Mouse (Mus musculus): ENCODE measurements around the gene Crlf1. TPM values are rescaled to one million over a fixed set of nuclear protein-coding genes. Genes with fewer than 3 reads are reported as not detected.
"Not testable (repeated sequence)": the region's sequence is repeated elsewhere in the genome, so short reads cannot be mapped to it uniquely, and the experiment has no call there.

Gene Crlf1
- polyA plus RNA-seq, 1 experiment from 2014 or later = 2.1 TPM

DNA sequence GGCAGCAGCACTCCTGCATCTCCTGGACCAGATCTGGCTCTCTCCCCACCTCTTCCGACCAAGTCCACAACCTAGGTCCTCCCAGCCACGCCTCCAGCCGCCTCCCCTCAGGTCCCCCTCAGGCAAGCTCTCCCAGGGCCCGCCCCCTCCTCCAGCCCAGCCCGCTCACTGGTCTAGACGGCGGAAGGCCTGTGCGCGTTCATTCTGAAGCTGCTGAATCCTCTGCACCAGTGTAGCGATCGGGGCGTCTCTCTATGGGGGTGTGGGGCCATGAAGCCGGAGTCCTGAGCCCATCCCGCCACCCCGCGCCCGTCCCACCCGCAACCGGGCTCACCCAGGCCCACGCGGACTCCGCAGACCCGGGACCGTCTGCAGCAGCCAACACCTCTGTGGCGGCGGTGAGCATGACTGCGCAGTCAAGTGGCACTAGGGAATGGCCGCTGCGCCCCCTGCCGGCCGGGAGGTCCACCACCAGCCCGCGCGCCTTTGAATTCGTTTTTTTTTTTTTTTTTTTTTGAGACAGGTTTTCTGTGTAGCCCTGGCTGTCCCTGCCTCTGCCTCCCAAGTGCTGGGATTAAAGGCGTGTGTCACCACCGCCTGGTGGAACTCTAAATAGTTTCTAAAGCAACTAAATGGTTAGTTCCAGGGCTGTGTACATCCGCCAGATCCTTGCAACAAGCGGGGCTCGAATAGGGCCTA, 13.5 kb downstream of the Crlf1 start, which contains the start of gene Rex1bd:
Gene Rex1bd, minus strand, starts transcription at position 425 of the 699 bp plus-strand sequence.
- ATAC-seq (ENCODE audit: low FRiP score, low TSS enrichment) (peak; percentile 85), DNase-seq (peak; percentile 96)
- H3K27me3 ChIP-seq (ENCODE audit: control insufficient read depth, insufficient read depth, low read length) = peaks cover 28% of the 10 kb centered on the region
- H3K4me3 ChIP-seq (replicated peaks; ENCODE audit: low read depth, low read length) = peak within 1 kb of the TSS; percentile 68
- peak within 1 kb of the TSS; percentile 90 for H3K27ac ChIP-seq (replicated peaks; ENCODE audit: low read depth, low read length)
- H3K9ac ChIP-seq (replicated peaks; ENCODE audit: low read length) = peak within 1 kb of the TSS; percentile 87
- H3K4me2 ChIP-seq (ENCODE audit: low read length) = peak within 1 kb of the TSS; percentile 86
- WGBS = 3% methylated on average over 40 of the region's 40 CpGs
- peaks cover 24% of the 10 kb centered on the region for H3K4me1 ChIP-seq (ENCODE audit: control insufficient read depth, insufficient read depth, low read length)
- H3K36me3 ChIP-seq (ENCODE audit: control insufficient read depth, insufficient read depth, low read length) = peaks cover 26% of the 10 kb centered on the region
- no peaks in the 10 kb centered on the region for H3K9me3 ChIP-seq (ENCODE audit: control insufficient read depth, low read length)

DNA sequence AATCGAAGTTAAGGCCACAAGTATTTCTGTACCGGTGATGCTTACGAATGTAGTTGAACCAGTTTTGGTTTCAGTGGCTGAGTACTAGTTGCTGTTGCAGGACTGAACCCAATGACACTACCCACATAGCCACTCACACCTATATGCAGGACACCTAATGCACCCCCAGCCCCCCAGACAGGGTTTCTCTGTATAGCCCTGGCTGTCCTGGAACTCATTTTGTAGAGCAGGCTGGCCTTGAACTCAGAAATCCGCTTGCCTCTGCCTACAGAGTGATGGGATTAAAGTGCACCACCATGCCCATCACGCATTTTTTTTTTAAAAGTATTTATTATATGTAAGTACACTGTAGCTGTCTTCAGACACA, 14.1 kb downstream of the Crlf1 start:
- H3K9me3 ChIP-seq (ENCODE audit: control insufficient read depth, low read length) = no peaks in the 10 kb centered on the region
- H3K4me3 ChIP-seq (replicated peaks; ENCODE audit: low read depth, low read length) = no peak overlapping the region
- H3K27ac ChIP-seq (replicated peaks; ENCODE audit: low read depth, low read length) = peak overlapping the region; percentile 90; the same call in 1 of the 2 replicates
- ATAC-seq (ENCODE audit: low FRiP score, low TSS enrichment) = no peak
- H3K4me2 ChIP-seq (ENCODE audit: low read length) = 0 out of 2 replicates have a peak overlapping the region, but pooled peaks have one; percentile 86
- peaks cover 24% of the 10 kb centered on the region for H3K4me1 ChIP-seq (ENCODE audit: control insufficient read depth, insufficient read depth, low read length)
- H3K27me3 ChIP-seq (ENCODE audit: control insufficient read depth, insufficient read depth, low read length) = peaks cover 22% of the 10 kb centered on the region
- 64% methylated on average over 5 of the region's 5 CpGs for WGBS
- H3K36me3 ChIP-seq (ENCODE audit: control insufficient read depth, insufficient read depth, low read length) = peaks cover 26% of the 10 kb centered on the region
- no peak overlapping the region for H3K9ac ChIP-seq (replicated peaks; ENCODE audit: low read length)
- no peak for DNase-seq

DNA sequence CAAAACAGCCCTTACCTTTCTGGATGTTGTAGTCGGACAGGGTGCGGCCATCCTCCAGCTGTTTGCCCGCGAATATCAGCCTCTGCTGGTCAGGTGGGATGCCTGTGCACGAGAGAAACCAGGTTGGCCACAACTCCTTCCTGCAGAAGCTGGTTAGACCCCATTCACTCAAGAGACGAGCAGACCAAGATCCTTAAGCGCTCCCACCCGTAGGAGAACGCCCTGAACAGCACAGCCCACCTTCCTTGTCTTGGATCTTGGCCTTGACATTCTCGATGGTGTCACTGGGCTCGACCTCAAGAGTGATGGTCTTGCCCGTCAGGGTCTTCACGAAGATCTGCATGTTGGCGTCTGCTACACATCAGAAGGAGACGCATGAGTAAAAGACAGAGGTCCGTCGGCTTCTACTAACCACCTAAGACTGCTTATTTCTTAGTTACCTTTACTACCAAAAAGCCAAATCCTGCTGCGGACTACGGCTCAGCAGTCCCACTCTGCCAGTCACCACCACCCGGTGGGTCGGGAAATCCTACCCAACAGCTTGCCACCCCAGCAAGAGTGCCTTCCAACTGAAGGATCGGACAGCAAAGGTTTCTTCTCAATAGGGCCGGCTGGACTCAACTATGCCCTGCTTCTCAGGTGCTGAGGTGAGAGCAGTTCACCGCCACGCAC, 16.5 kb downstream of the Crlf1 start:
- peak overlapping the region; percentile 96 for H3K4me3 ChIP-seq (replicated peaks; ENCODE audit: low read depth, low read length)
- DNase-seq (no peak), ATAC-seq (ENCODE audit: low FRiP score, low TSS enrichment) (no peak)
- H3K9ac ChIP-seq (replicated peaks; ENCODE audit: low read length) = peak overlapping the region; percentile 93
- H3K27me3 ChIP-seq (ENCODE audit: control insufficient read depth, insufficient read depth, low read length) = no peaks in the 10 kb centered on the region
- H3K9me3 ChIP-seq (ENCODE audit: control insufficient read depth, low read length) = no peaks in the 10 kb centered on the region
- WGBS = 17% methylated on average over 25 of the region's 25 CpGs
- peak overlapping the region; percentile 94 for H3K4me2 ChIP-seq (ENCODE audit: low read length)
- H3K4me1 ChIP-seq (ENCODE audit: control insufficient read depth, insufficient read depth, low read length) = peaks cover 24% of the 10 kb centered on the region
- H3K36me3 ChIP-seq (ENCODE audit: control insufficient read depth, insufficient read depth, low read length) = peaks cover 38% of the 10 kb centered on the region
- no peak overlapping the region for H3K27ac ChIP-seq (replicated peaks; ENCODE audit: low read depth, low read length)

DNA sequence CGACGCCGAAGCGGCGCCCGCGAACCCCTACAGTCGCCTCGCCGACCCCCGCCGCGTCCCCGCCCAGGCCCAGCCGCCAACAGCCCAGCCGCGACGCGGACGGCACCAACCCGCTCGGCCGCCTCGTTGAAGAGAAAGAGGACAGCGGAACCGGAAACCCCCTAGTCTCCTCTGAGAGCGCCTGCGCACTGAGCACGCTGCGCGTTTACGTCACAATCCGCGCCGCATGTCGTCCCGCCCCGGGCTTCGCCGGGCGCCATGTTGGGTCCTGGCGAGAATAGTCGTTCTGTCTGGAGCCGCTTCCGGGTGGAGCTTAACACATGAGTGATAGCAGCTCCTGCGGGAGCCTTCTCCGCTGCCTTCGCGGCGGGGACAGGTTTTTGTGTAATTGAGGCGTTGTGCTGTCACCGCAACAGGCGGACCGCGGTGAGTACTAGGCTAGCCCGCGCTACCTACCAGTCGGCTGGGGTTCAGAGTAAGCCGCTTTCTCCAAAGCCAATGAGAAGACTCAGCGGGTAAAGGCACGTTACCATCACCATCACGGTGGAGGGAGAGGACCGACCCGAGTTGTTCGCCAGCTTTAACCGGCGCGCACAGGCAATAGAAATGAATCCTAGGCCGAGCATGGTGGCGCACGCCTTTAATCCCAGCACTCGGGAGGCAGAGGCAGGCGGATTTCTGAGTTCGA, 17.4 kb downstream of the Crlf1 start, which contains the start of gene Uba52:
Gene Uba52, minus strand, starts transcription at position 574 of the 688 bp plus-strand sequence.
- H3K36me3 ChIP-seq (ENCODE audit: control insufficient read depth, insufficient read depth, low read length) = peaks cover 41% of the 10 kb centered on the region
- H3K9me3 ChIP-seq (ENCODE audit: control insufficient read depth, low read length) = no peaks in the 10 kb centered on the region
- DNase-seq = peak; percentile 100
- peak within 1 kb of the TSS; percentile 94 for H3K4me2 ChIP-seq (ENCODE audit: low read length)
- ATAC-seq (ENCODE audit: low FRiP score, low TSS enrichment) = peak; percentile 88
- peak within 1 kb of the TSS; percentile 96 for H3K4me3 ChIP-seq (replicated peaks; ENCODE audit: low read depth, low read length)
- H3K4me1 ChIP-seq (ENCODE audit: control insufficient read depth, insufficient read depth, low read length) = peaks cover 21% of the 10 kb centered on the region
- H3K27me3 ChIP-seq (ENCODE audit: control insufficient read depth, insufficient read depth, low read length) = no peaks in the 10 kb centered on the region
- peak within 1 kb of the TSS; percentile 95 for H3K27ac ChIP-seq (replicated peaks; ENCODE audit: low read depth, low read length)
- peak within 1 kb of the TSS; percentile 93 for H3K9ac ChIP-seq (replicated peaks; ENCODE audit: low read length)
- WGBS = 2% methylated on average over 74 of the region's 74 CpGs

DNA sequence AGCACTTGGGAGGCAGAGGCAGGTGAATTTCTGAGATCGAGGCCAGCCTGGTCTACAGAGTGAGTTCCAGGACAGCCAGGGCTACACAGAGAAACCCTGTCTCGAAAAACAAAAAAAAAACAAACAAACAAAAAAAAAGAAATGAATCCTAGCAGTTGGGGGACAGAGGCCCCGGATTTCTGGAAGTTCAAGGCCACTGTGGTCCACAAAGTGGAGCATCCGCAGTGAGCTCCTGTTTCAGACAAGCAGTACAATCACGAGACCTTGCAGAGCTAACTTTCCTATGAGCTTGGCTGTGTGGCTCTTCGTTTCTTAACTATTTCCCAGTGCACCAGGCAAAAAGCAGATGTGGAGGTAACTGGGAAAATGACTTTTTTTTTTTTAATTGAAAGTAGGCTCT, 18.2 kb downstream of the Crlf1 start:
- H3K27me3 ChIP-seq (ENCODE audit: control insufficient read depth, insufficient read depth, low read length); ATAC-seq (ENCODE audit: low FRiP score, low TSS enrichment); H3K9ac ChIP-seq (replicated peaks; ENCODE audit: low read length); H3K9me3 ChIP-seq (ENCODE audit: control insufficient read depth, low read length); DNase-seq: not testable (repeated sequence)
- Histone ChIP-seq H3K27ac (replicated peaks; ENCODE audit: low read depth, low read length) (peak overlapping the region; percentile 95; the same call in 1 of the 2 replicates), H3K36me3 (ENCODE audit: control insufficient read depth, insufficient read depth, low read length) (peaks cover 46% of the 10 kb centered on the region), H3K4me3 (replicated peaks; ENCODE audit: low read depth, low read length) (peak overlapping the region; percentile 96), H3K4me1 (ENCODE audit: control insufficient read depth, insufficient read depth, low read length) (peaks cover 15% of the 10 kb centered on the region), H3K4me2 (ENCODE audit: low read length) (peak overlapping the region; percentile 94)
- WGBS = 91% methylated on average over 6 of the region's 6 CpGs

DNA sequence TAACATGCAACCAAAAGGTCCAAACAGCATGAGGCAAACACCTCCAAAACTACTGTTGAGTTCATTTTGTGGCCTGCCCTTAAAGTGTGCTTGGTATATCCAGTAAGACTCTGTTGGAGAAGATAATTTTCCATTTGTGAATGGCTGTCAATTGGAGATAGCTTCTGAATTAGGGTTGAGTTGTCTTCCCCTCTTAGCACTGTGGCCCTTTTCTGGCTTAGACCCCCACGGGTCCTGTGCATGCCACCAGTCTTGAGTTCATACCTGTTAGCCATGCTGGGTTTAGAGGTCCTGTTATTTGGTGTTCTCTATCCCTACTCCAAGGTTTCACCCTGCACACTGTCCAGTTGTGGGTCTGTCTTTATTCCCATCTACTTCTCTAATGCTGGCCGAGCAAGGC, 18.8 kb downstream of the Crlf1 start:
- Histone ChIP-seq H3K4me1 (ENCODE audit: control insufficient read depth, insufficient read depth, low read length) (peaks cover 15% of the 10 kb centered on the region), H3K27me3 (ENCODE audit: control insufficient read depth, insufficient read depth, low read length) (no peaks in the 10 kb centered on the region), H3K27ac (replicated peaks; ENCODE audit: low read depth, low read length) (no peak overlapping the region), H3K36me3 (ENCODE audit: control insufficient read depth, insufficient read depth, low read length) (peaks cover 52% of the 10 kb centered on the region), H3K9ac (replicated peaks; ENCODE audit: low read length) (no peak overlapping the region), H3K4me3 (replicated peaks; ENCODE audit: low read depth, low read length) (no peak overlapping the region), H3K9me3 (ENCODE audit: control insufficient read depth, low read length) (no peaks in the 10 kb centered on the region), H3K4me2 (ENCODE audit: low read length) (no peak overlapping the region)
- WGBS = 100% methylated on average over 2 of the region's 2 CpGs
- ATAC-seq (ENCODE audit: low FRiP score, low TSS enrichment) = no peak
- no peak for DNase-seq

DNA sequence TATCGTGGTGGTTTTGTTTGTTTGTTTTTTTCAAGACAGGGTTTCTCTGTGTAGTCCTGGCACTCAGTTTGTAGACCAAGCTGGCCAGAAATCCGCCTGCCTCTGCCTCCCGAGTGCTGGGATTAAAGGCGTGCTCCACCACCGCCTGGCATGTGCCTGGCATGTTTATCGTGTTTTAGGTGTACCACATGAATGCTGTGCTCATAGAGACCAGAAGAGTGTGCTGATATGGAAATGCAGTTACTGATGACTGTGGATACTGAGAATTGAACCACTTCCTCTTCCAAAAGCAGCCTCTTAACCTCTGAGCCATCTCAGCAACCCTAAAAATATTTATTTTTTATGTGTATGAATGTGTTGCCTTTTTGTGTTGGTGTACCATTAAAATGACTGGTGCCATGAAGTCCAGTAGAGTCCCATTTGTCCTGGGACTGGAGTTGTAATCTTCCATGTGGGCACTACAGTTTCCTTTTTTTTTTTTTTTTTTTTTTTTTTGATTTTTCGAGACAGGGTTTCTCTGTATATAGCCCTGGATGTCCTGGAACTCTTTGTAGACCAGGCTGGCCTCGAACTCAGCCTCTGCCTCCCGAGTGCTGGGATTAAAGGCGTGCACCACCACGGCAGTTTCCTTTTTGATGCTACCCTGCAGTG, 19.4 kb downstream of the Crlf1 start:
- DNase-seq (no peak), ATAC-seq (ENCODE audit: low FRiP score, low TSS enrichment) (no peak)
- Histone ChIP-seq H3K4me2 (ENCODE audit: low read length) (no peak overlapping the region), H3K4me1 (ENCODE audit: control insufficient read depth, insufficient read depth, low read length) (peaks cover 15% of the 10 kb centered on the region), H3K27ac (replicated peaks; ENCODE audit: low read depth, low read length) (no peak overlapping the region), H3K9ac (replicated peaks; ENCODE audit: low read length) (no peak overlapping the region), H3K36me3 (ENCODE audit: control insufficient read depth, insufficient read depth, low read length) (peaks cover 47% of the 10 kb centered on the region), H3K27me3 (ENCODE audit: control insufficient read depth, insufficient read depth, low read length) (no peaks in the 10 kb centered on the region), H3K9me3 (ENCODE audit: control insufficient read depth, low read length) (no peaks in the 10 kb centered on the region), H3K4me3 (replicated peaks; ENCODE audit: low read depth, low read length) (no peak overlapping the region)
- 92% methylated on average over 11 of the region's 11 CpGs for WGBS

DNA sequence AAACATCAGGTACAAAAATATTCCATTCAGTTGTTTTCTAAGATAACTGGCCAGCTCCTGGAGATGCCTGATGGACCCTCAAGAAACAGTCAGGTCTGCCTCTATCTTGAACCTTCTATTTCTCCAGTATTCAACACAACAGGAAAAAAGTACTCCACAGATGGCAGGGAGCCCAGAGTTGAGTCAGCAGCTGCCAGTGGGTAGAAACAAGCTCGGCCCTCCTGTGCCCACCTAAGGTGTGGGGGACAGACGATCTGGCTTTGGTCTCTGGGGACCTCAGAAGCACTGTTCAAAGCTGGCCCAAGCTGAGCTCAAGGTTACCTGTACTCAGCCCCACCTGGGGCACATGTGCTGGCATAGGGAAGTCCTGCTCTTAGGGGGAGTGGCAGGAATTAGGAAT, 20.5 kb downstream of the Crlf1 start:
- H3K4me2 ChIP-seq (ENCODE audit: low read length) = no peak overlapping the region
- WGBS = 92% methylated on average over 2 of the region's 2 CpGs
- peaks cover 46% of the 10 kb centered on the region for H3K36me3 ChIP-seq (ENCODE audit: control insufficient read depth, insufficient read depth, low read length)
- no peak overlapping the region for H3K9ac ChIP-seq (replicated peaks; ENCODE audit: low read length)
- DNase-seq (no peak), ATAC-seq (ENCODE audit: low FRiP score, low TSS enrichment) (no peak)
- no peak overlapping the region for H3K27ac ChIP-seq (replicated peaks; ENCODE audit: low read depth, low read length)
- H3K4me3 ChIP-seq (replicated peaks; ENCODE audit: low read depth, low read length) = no peak overlapping the region
- no peaks in the 10 kb centered on the region for H3K9me3 ChIP-seq (ENCODE audit: control insufficient read depth, low read length)
- no peaks in the 10 kb centered on the region for H3K27me3 ChIP-seq (ENCODE audit: control insufficient read depth, insufficient read depth, low read length)
- H3K4me1 ChIP-seq (ENCODE audit: control insufficient read depth, insufficient read depth, low read length) = peaks cover 15% of the 10 kb centered on the region
